Mouse (Mus musculus): ENCODE data around the gene Dip2b.
A peak's percentile ranks its signal among the peaks of the same experiment; 100 is the strongest.

Dip2b gene

DNA sequence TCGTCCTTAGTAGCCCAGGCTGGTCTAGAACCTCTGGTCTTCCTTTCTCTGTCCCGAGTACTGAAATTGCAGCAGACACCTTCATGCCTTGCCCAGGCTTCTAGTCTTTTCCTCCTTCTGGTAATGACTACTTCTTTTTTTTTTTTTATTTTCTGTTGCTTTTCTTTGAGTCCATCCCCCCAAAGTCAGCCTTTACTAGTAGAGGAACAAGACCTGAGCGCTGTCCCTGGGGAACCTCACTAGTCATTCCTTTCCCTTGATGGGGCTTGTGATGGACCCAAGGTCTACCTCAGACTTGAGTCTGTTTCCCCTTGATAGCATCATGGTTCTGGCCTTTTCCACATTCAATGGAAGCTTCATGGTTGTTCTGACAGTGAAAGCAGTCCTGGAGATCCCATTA is 179.6 kb downstream of the Dip2b start:
- DNase-seq (ENCODE audit: low spot score in 2 of 2) = no peak

DNA sequence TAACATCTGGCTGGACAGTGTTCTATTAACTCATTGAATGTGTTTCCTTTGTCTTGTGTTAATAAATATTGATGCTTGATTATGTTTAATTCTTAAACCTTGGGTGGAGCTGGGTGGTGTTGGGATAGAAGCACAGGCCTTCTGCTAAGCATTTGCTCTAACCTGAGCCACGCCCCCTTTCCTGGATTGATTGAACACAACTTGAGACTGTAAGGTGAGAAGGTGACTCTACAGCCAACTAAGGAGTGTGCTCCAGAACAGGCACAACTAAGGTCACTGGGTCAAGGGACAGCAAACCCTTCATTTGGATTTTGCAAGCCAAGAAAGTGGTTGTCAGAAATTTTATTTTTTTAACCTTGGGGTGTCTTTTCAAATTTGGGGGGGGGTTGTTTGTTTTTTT is 180.9 kb downstream of the Dip2b start:
- no peak for DNase-seq (ENCODE audit: low spot score in 2 of 2)

DNA sequence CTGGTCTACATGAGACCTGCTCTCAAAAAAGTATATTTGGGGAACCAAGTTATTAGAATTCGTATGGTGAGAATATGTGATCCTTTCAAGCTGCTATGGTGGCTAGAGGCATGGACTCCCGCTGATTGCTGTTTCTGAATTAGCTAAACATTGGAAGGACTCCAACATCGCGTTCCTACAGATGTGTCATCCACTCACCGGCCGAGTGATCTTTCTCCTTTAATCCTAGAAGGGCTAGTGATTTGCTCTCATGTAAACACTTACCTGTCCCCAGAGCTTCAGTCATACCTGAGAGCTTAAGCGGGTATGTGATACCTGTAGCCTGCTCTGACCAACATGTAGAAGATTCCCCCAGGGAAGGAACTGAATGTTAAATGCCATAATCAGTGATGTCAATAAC is 182.5 kb downstream of the Dip2b start:
- no peak for DNase-seq (ENCODE audit: low spot score in 2 of 2)

DNA sequence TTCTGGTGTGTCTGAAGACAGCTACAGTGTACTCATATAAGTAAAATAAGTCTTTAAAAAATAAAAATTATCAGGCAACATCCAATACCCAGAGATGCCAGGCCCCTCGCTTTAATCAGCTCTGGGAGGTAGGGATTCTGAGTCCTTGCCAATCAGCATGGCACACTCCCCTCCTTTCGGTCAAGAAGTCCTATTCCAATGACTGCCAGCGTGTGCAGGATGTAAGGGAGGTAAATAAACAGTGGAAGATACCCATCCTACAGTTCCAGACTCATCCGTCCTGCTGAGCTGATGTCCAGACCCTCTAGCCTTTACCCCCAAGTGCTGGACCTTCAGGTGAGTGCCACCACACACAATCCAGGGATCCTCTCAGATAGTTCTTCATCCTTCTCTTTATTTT is 186.9 kb downstream of the Dip2b start:
- DNase-seq (ENCODE audit: low spot score in 2 of 2) = no peak

DNA sequence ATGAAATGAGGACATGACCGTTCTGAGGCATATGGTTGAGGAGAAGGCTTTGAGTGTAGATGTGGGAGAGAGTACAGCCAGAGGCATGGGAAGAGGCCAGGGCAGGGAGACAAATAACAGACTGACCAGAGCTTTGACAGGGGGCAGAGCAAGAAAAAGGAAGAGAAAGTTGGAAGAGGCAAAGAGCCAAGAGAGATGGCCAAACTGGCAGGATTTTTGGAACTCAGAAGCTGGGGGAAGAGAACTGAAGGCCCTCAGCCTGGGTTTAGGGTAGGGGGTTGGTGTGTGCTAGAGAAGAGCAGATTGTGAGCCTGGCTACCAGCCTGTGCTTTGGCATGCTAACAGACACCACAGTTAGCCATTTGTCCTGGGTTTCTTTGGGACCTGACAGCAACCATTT is 187.4 kb downstream of the Dip2b start:
- no peak for DNase-seq (ENCODE audit: low spot score in 2 of 2)

DNA sequence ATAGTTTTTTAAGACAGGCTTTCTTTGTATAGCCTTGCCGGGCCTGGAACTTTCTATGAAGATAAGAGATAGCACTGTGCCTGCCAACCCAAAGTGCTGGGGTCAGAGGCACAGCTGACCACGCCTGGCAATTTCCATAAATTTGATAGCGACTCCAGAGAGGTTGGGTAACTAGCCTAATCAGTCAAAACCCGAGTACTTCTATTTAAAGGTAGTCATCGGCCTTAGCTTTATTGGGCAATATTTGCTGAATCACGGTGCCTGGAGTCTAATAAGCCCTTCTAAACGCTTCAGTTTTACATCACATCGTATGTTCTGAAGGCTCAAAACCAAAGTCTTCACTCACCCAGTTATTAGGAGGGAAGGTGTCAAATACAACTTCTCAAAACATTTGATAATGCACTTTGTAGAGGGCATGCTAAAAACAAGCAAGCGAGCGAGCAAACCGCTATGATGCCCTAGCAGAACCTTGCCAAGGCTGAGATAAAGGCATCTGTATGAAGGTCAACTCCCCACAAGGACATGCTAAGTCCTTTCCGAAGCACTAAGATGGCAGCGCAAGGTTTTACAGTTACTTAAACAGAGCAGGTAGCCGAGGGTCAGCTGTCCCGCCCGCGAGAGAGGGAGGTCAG is 188.7 kb downstream of the Dip2b start:
- no peak for DNase-seq (ENCODE audit: low spot score in 2 of 2)

DNA sequence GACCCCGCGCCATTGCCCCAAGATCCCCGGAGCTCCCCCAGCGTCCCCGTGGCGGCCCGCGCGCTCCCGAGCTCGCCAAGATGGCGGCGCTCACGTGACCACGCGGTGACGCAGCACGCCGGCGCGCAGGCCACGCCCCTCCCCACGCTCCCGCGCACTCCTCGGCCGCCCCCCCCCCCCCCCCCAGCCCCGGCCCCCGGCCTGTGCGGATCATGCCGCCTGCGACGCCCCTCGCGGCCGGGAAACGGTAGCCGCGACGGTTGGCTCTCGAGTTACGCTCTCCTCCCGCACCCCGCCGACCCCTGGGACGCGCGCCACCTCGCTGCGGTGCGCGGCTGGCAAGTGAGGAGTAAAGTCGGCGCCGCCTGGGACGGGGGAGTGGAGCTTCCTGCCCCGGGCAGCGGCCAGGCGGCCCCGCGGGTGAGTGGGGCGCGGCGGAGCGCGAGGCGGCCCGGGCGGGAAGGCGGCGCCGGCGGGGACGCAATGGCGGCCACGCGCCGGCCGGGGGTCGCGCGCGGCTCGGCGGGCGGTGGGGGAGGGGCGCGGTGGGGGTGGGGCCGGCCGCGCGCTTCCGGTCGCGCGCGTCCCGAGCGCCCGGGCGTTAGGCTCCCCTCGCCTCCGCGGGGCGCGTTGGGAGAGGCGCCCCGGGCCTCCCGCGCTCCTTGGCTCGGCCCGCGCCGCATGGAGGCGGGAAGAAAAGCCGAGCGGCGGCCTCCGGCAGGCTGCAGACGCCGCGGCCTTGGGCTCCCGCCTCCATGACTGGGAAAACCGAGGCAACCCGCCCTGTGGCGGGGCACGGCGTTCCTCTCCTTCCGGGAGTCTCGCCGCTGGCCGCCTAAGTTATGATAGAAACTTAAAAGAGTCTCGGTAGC is 189.4 kb downstream of the Dip2b start, which contains the start of gene Atf1:
TSS of gene Atf1 (plus strand) at position 157 of the 872 bp plus-strand sequence.
- peak; percentile 86 to 92 for DNase-seq (ENCODE audit: low spot score in 2 of 2)

DNA sequence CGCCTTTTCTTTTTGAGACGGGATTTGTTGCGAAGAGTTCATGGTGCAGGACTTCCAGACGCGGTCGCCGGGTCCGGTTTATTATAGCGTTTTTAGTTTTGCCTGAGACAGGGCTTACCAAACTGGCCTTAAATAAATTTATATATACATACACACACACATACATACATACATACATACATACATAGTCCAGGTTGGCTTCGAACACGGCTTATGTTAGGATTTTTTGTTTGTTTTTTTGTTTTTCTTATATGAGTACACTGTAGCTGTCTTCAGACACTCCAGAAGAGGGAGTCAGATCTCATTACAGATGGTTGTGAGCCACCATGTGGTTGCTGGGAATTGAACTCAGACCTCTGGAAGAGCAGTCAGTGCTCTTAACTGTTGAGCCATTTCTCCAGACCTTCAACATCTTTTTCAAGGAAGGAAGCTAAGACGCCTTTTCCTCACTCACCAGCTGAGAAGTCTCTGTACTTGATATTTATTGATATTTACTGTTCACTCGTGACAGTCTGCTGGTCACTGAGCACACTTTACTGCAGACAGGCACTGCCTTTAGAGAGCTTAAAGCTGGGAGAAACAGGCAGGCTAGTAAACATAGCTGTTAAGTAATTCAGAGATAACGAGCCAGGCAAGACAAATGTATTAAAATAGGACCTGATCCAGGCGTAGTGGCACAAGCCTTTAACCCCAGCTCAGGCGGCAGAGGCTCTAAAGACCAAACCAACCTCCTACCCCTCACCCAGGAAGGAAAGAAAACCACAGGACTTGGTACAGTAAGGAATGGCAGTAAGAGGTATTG is 190.3 kb downstream of the Dip2b start:
- no peak for DNase-seq (ENCODE audit: low spot score in 2 of 2)

DNA sequence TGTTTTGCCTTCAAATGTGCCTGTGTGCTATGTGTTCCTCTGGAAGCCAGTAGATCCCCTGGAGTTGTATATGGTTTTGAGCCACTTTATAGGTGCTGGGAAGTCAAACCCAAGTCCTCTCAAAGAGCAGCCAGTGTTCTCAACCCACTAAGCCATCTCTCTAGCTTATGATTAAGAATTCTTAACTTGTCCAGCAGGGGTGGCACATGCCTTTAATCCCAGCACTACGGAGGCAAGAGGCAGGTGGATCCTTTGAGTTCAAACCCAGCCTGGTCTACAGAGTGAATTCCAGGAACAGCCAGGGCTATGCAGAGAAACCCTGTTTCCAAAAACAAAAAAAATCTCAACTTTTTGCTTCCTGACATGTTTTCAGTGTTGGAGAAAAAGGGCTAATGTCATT is 192.2 kb downstream of the Dip2b start:
- no peak for DNase-seq (ENCODE audit: low spot score in 2 of 2)

DNA sequence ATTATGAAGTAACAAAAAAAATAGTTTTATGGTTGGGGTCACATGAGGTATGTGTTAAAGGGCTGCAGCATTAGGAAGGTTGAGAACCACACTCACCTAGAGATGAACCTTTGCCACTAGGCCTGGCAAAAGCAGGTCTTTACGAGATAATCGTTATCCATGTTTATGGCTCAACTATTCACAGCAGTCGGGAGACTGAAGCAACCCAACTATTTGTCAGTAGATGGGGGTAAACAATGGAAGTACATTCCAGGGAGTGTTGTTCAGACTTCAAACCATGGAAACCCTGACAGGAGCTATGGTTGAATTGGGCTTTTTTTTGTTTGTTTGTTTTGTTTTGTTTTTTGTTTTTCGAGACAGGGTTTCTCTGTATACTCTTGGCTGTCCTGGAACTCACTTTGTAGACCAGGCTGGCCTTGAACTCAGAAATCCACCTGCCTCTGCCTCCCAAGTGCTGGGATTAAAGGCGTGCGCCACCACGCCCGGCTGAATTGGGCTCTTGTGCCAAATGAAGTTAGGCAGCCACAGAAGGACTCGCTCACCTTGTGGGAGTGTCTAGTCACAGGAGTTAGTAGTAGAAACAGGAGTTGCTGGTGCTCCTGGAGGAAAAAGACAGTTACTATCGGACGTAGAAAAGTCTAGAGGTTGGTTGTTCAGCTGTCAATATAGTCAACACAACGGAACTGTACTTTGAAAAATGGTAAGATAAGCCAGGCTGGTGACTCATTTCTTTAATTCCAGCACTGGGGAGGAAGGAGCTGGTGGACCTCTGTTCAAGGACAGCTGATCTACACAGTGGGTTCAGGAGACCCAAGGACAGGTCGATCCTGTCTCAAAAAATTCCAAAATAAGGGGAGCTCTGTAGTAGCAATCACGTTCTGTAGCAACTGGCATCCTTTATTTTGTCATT is 193.4 kb downstream of the Dip2b start:
- no peak for DNase-seq (ENCODE audit: low spot score in 2 of 2)

DNA sequence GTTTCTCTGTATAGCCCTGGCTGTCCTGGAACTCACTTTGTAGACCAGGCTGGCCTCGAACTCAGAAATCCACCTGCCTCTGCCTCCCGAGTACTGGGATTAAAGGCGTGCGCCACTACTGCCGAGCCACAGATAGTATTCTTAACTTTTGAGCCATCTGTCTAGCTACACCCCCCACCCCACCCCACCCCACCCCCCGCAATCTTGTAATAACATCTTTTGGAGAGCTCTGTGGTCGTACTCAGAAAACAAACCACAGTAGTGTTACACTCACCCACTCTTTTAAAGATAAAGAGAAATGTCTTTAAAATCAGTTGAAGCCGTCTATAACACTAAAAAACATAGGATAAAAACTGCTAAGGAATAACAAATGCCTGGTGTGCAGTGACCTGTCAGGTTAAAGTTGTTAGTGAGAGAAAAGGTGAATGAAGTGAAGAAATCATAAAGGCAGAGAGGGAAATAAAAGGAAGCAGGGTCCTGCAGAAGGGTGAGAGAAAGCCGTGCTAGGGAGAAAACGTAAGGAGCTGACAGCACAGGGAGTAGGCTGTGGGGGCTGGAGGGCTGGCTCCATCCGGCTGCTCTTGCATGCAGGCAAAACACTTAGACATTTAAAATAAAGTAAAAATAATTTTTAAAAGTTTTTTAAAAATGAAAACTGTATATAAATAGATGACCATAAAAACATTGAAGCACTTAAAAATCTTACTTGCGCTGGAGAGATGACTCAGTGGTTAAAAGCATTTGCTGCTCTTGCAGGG is 196.9 kb downstream of the Dip2b start:
- peak; percentile 43 to 49 for DNase-seq (ENCODE audit: low spot score in 2 of 2)

DNA sequence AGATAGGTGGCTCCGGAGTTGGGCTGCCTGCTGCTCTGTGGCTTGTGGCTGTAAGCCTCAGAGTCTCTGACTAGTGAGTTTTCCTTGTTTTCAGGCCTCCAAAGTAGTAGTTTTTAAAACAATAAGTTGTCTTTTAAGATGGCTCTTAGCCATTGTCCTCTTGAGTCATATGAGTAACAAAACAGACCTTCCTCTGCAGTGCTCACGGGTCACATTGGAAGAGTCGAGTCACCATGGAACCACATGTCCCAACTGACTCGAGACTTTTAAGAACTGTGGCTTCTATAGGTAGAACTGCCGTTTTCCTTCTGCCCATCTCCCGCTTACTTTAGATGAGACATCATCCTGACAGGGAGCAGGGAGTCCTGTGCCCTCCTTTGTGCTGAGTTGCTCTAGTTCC is 198.5 kb downstream of the Dip2b start:
- no peak for DNase-seq (ENCODE audit: low spot score in 2 of 2)

DNA sequence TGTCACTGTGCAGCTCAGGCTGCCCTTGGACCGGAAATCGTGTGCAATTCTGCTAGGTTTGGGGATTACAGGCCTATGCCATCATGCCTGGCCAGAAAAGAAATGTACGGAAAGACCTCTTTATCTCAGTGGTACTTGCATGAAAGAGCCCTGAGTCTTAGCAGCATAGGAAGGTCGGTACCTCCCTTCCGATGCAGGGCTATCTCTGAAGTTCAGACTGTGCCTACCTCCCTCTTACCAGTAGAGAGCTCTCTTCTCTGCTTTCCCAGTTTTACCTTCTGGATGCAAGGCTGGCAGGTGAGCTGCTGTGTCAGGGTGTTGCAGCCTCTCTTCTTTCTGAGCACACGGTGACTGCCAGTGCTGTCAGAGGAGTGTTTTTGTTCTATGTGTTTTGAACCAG is 203.3 kb downstream of the Dip2b start:
- no peak for DNase-seq (ENCODE audit: low spot score in 2 of 2)

DNA sequence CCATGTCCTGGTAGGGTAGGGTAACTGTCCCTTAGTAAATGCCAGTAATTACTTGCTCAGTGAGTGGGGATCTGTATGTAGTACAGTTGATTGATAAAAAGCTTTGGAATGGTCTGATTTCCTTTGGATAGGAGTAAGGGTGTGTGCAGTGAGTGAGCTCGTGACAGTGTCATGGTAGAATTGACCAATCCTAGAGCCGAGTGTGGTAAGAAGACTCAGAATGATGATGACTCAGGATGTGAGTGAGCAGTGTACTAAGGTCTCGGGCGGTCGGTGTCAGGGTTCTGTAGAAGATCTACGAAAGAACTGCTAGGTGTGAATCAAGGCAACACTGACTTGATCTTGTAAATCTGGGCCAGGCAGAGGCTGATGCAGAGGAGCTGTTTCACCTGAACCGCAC is 207.5 kb downstream of the Dip2b start:
- DNase-seq (ENCODE audit: low spot score in 2 of 2) = no peak

DNA sequence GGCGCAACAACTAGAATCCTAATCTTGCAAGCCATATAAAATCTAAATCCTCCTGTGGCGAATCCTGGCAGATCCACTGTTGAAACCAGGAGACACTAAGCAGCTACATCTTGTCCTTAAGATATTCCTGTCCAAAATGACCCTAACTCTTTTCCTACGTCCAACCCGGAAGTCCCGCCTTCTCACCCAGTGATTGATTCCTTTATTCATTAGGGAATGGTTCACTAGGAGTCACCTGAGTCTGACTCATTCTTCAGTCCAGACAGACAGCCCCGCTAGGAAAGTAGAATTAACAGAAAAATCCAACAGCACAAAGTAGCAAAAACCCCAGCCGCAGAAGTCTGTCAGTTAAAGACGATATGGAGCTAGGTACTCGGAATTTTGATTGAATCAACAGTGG is 208.8 kb downstream of the Dip2b start:
- no peak for DNase-seq (ENCODE audit: low spot score in 2 of 2)

DNA sequence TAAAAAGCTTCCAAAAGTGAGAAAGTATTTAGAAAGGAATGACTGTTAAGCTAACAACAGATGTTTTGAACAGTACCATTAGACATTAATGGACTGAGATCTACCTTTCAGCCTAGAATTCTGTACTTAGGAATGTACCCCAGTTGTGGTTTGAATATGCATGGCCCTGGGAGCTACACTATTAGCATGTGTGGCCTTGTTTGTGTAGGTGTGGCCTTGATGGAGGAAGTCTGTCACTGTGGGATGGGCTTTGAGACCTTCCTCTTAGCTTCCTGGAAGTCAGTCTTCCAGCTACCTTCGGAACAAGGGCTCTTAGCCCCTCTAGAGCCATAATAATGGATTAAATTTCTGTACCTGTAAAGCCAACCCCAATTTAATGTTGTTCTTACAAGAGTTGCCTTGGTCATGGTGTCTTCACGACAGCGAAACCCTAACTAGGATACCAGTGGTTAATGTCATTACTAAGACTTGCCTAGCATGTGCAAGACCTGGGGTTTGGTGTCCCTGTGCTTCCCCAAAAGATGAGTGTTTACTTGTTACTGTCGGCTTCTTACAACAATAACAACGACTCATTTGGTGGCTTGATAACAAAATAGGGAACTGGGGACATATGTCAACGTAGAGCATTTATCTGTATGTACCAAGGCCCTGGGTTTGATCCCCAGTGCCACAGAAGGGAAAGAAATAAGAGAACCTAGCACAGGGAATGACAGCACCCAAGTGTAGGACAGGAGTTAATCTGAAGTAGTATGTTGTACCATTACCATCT is 210.4 kb downstream of the Dip2b start:
- DNase-seq (ENCODE audit: low spot score in 2 of 2) = no peak

DNA sequence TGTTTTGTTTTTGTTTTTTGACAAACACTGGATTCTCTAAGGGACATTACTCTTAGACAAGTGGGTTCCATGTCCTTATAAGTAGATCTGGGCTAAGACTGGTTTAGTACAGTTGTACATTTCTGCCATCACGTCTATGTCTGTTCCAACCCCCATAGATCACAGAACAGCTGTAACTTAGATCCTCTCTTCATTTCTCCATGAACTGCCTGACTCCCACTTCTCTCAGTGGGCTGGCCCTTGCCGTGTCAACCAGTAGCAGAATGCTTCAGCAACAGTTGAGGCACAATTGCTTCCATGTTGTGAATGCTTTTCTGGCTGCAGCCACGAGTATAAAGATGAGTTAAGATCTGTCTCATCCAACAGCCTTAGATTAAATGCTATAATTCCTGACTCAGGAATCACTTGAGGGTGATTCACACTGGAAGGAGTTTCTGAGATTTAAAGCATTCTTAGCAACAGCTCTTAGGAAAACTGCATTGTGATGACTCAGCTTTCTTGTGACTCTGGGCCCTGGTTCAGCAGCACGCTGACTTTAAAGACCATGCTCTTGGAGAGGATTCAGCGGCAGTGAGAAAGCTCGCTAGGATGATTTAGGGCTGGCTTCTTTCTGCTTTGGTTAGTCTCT is 212.8 kb downstream of the Dip2b start:
- DNase-seq (ENCODE audit: low spot score in 2 of 2) = peak in 1 of 2 experiments; percentile 46

DNA sequence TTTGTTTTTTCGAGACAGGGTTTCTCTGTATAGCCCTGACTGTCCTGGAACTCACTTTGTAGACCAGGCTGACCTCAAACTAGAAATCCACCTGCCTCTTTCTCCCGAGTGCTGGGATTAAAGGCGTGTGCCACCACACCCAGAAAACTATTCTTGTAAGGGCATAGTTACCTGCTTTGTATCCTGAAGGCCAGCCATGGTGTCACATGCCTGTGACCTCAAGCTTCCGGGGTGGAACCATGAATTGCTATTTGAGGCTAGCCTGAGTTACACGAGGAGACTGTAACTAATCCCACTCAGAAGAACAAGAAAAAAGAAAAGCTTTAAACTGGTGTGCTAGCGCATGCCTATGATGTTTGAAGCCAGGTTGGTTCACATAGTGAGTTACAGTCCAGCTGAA is 217.9 kb downstream of the Dip2b start:
- DNase-seq (ENCODE audit: low spot score in 2 of 2) = no peak

DNA sequence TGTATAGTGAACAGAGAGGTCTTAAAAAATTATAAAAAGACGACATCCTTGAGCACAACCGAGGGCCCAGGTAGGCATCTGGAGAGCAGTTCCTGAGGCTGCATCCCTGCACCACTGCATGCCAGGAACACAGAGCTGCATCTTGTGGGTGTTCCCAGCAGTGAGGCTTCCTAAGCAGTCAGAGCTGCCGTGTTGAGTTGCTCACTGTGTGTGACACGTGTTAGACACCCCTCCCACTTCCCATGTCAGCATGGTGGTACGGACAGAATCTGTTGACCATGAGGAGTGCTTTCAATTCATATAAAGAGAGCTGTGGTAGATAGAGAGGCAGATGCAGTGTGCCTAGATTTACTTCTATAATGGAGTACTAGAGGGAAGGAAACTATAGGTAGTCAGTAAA is 218.8 kb downstream of the Dip2b start:
- DNase-seq (ENCODE audit: low spot score in 2 of 2) = no peak
